Mouse (Mus musculus): ENCODE data around the gene Nipal4. TPM values are rescaled to one million over a fixed set of nuclear protein-coding genes. Genes with fewer than 3 reads are reported as not detected.

The Nipal4 gene
- polyA plus RNA-seq, 1 experiment: 48.3 TPM

DNA sequence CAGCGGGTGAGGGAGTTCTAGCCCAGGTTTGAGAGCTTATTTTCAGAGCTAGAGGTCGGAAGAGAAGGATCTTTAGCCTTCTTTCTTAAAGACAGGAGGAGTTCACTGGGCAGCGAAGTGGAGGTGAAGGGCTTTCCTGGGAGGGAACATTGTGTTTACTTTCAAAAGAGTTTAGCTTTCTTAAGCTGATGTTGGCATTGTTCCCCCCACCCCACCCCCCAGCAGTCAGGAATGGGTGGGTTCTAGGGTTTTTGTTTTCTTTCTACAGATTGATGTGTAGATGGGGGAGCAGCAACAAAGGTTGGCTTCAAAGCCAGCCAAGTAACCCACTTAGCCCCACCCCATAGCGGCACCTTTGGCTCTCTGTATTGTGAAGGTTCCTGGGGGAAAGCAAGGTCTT lies 51.3 kb downstream of the Nipal4 start:
- no peak for DNase-seq (ENCODE audit: low spot score)

DNA sequence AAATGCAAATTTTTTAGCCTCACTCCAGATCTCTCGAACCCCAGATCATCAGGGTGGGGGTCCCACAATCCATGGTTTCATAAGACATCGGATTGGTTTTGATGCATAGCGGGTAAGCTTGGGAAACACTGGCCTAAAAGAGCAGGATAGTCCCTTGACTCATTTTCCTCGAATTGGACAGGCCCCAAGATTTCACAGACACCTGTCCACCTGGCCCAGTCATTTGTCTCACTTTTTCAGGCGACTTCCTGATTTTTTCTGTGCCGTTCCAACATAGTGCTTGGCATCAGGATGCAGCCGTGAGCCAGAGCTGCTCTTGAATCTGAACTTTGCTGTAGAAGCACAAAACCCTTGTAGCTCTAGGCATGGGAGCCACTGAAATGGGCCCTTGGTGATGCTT lies 52.1 kb downstream of the Nipal4 start:
- no peak for DNase-seq (ENCODE audit: low spot score)

DNA sequence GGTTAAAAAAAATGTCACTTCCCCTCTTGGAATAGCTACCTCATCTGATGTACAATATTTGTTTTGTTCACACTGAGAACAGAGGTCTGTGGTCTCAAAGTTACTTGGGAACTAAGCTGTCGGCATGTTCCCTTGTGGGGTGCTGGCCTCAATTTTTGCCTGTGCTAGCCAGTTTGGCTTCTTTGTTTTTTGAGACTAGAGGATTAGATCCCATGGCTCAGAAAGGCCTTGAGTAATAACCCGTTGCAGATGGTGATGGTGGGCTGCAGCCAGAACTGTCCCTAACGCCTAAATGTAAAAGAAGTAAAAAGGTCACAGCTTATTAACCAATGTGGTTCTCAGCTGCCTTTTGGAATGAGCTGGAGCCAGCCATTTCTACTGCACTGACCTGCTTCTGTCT lies 53.1 kb downstream of the Nipal4 start:
- DNase-seq (ENCODE audit: low spot score): no peak

DNA sequence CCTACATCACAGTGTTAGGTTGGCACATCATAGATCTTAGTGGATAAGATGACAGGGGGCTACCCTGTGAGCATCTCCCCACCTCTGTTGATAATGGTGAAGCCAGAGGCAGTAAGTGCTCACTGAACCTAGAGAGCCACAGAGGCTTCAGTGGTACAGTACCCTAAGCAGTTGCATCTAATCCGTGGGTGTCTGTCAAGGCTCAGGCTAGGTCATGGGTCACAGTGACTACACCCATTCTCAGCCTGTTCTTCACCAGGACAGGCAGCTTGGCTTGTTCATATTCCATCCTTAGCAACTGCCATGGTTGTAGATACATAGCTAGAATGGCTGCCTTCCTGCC lies 55.4 kb downstream of the Nipal4 start:
- DNase-seq (ENCODE audit: low spot score): no peak

DNA sequence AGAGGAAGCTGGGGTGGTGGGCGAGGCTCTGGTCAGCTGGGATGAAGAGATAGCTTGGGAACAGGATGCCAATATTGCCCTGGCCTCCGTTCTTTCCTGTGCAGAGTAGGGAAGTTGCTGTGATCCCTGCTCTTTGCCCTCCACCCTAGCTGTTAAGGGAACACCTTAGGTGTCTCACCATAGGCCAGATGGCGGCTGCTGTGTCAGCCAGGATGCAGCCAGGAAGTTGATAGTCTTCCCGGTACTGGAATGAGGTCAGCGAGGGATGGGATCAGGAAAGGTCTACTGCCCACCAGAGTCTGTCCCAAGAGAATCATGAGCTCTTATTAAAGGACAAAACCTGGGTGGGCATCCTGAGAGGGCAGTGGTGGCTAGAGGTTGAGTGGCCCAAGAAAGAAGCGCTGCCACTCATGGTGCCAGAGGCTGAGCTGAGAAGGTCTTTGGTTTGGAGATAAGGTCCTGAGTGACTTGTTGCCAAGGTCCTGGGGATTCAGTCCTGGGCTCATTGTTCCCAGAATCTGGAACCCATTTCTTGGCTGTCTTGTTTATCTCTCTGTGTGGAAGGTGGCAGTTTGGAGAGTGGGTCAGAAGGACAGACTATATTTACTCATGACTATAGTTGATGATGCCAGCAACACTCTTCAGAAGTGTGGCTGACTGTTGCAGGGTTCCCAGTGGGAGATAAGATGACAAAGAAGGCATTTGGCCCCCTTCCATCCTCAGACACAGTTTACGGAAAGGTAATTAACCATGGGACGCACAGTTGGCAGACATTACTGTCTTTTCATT lies 56.0 kb downstream of the Nipal4 start:
- DNase-seq (ENCODE audit: low spot score): no peak

DNA sequence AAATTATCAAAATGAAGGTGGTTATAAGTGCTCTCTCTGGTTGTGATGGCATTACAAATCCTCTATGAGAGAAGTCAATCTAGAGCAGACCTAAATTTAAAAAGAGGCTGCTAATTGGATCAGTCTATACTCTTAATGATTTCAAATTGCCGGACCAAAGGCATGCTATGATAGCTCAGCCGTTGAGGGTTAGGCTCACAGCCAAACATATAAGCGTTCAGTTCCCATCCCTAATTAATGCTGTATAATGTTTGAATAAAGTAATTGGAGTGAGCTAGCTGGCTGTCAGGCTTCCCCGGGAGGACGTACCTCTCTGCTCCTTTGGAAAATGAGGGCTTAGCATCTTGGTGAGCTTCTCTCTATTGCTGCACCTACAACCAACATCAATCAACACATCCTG lies 57.1 kb downstream of the Nipal4 start:
- no peak for DNase-seq (ENCODE audit: low spot score)

DNA sequence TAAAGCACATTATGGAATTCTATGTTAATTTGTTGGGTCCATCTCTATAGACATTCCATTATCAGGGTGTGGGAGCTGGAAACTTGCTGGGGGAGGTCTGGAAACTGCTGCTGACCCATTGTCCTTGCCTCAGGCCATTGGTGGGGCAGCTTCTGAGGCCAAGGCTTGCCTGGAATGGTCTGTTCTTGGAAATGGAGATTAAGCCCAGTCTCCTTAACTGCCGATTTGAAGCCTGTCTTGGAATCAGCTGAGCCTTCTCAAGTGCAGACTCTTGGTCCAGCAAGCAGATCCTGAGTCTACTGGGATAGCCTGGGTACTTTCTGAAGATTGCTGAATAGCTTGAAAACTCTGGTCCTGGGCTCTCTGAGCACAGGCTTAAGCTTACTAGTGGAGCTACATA lies 59.3 kb downstream of the Nipal4 start:
- no peak for DNase-seq (ENCODE audit: low spot score)

DNA sequence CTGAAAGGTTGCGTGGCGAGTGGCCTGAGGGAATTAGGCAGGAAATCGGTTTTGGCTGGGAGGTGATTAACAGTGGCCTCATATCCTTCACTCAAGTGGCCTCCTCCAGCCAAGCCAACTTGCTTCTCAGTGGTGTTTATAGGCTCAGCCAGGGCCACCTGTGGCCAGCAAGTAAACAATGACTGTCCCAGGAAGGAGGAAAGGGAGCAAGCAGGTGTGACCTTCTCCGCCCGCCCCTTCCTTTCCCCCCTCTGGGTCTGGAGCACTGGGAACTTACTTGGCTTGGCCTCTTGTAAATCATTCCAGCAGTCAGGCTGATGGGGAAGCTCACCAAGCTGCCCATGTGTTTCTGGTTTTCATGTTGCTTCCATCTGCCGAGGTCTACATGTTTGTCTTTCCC lies 64.2 kb downstream of the Nipal4 start:
- no peak for DNase-seq (ENCODE audit: low spot score)

Other genes starting within 250 kb of the Nipal4 start
- 3.5 and 4.2 TPM in 2 replicates for gene Lsm11, start 221.6 kb downstream of the Nipal4 start, polyA plus RNA-seq (2012; rRNA removed)
- 9.3 and 9.7 TPM in 2 replicates for gene Thg1l, start 211.0 kb downstream of the Nipal4 start, polyA plus RNA-seq (2012; rRNA removed)
- 0.16 and 0.26 TPM in 2 replicates for gene Sox30, start 186.2 kb downstream of the Nipal4 start, polyA plus RNA-seq (2012; rRNA removed)
- 9.3 and 10.6 TPM in 2 replicates for gene Gm12166, start 114.2 kb downstream of the Nipal4 start, polyA plus RNA-seq (2012; rRNA removed)
- gene Adam19, start 110.5 kb downstream of the Nipal4 start, polyA plus RNA-seq (2012; rRNA removed): 16.5 and 18.0 TPM in 2 replicates
- 0.07 TPM in 2 replicates for gene Fndc9, start 69.0 kb upstream of the Nipal4 start, polyA plus RNA-seq (2012; rRNA removed)
- 5.1 and 8.1 TPM in 2 replicates for gene Cyfip2, start 146.4 kb upstream of the Nipal4 start, polyA plus RNA-seq (2012; rRNA removed)
- gene Itk, start 223.0 kb upstream of the Nipal4 start, polyA plus RNA-seq (2012; rRNA removed): 0.47 and 0.65 TPM in 2 replicates
- gene Fam71b, start 230.1 kb upstream of the Nipal4 start, polyA plus RNA-seq (2012; rRNA removed): not detected in 2 replicates

Measured in urinary bladder, adult 2 months (tissue).